ENCODE assay signal across 26 mouse cellular contexts in genomic region chr2:92984321-92985108, GRCm38 (mm10).
DNase-seq lines count a peak whose midpoint lies in the region; ATAC-seq and TF ChIP-seq lines count a peak whose summit lies in the region.
"Had no signal": no experiment of that assay in that cellular context is flagged by ENCODE, and none has a peak within 500 bp of the region (broad histone marks: within the 10 kb centered on the region; RNA-seq: fewer than 3 reads in every experiment).

No protein-coding gene starts in this region.

- peak overlapping the region; percentile 81; the same call in 1 of the 2 replicates for H3K27ac ChIP-seq in heart, embryonic 11.5 days (ENCODE audit: low read depth, low read length)
- H3K27ac ChIP-seq in kidney, postnatal 0 days, result peak overlapping the region; percentile 6; the same call in 1 of the 2 replicates
- peak overlapping the region; percentile 74 for H3K27ac ChIP-seq in liver, embryonic 13.5 days
- H3K27ac ChIP-seq: forebrain, embryonic 13.5 days; layer of hippocampus, adult 2 months; limb, embryonic 15.5 days; midbrain, embryonic 12.5 days; neural tube, embryonic 13.5 days had no signal

- no peak for DNase-seq in heart, postnatal 10 days
- DNase-seq in kidney, postnatal 0 days (ENCODE audit: low spot score), result peak; percentile 27
- no peak for DNase-seq in kidney, postnatal 4 days
- DNase-seq in liver, embryonic 13.5 days, result no peak
- no peak for DNase-seq in adrenal gland, postnatal 14 days
- DNase-seq: adrenal gland, adult 8-10 months; cerebellum, adult 11 months; cerebellum, adult 9-10 months; cerebellum, postnatal 36 days; gastrocnemius, postnatal 14 days; kidney, adult 18-20 months; kidney, postnatal 25 days; layer of hippocampus, postnatal 36 days; left cerebral cortex, postnatal 4 days; lung, adult 2 months; thymus, adult 2 months; thymus, postnatal 36 days had no signal

- peaks cover 14% of the 10 kb centered on the region; the same call in 1 of the 2 replicates for H3K36me3 ChIP-seq in heart, embryonic 11.5 days (ENCODE audit: control insufficient read depth, insufficient read depth, low read length)
- peaks cover 9% of the 10 kb centered on the region; the same call in 1 of the 2 replicates for H3K36me3 ChIP-seq in kidney, postnatal 0 days (ENCODE audit: insufficient read depth, low read length)
- no peaks in the 10 kb centered on the region for H3K36me3 ChIP-seq in C2C12 (ENCODE audit: control insufficient read depth, insufficient read depth)
- H3K36me3 ChIP-seq in liver, embryonic 13.5 days, result peaks cover 28% of the 10 kb centered on the region

- H3ac ChIP-seq in C2C12 (ENCODE audit: control insufficient read depth, insufficient read length, low read depth), result no peak overlapping the region

- WGBS in heart, embryonic 11.5 days (ENCODE audit: insufficient replicate concordance), result 76% methylated on average over 7 of the region's 7 CpGs
- WGBS in kidney, postnatal 0 days, result 84% methylated on average over 7 of the region's 7 CpGs
- WGBS in liver, embryonic 13.5 days (ENCODE audit: insufficient replicate concordance), result 79% methylated on average over 7 of the region's 7 CpGs

- no peak overlapping the region for H3K4me3 ChIP-seq in heart, embryonic 11.5 days (ENCODE audit: low read depth, low read length)
- H3K4me3 ChIP-seq in kidney, postnatal 0 days (replicated peaks; ENCODE audit: low read depth, low read length), result no peak overlapping the region
- H3K4me3 ChIP-seq in C2C12 (ENCODE audit: insufficient read depth, poor library complexity, severe bottlenecking), result no peak overlapping the region
- no peak overlapping the region for H3K4me3 ChIP-seq in liver, embryonic 13.5 days (replicated peaks)
- H3K4me3 ChIP-seq: forebrain, embryonic 13.5 days; layer of hippocampus, adult 2 months; limb, embryonic 15.5 days; midbrain, embryonic 12.5 days; neural tube, embryonic 13.5 days had no signal

- H3K4me1 ChIP-seq in heart, embryonic 11.5 days (ENCODE audit: control insufficient read depth, insufficient read depth, low read length), result peaks cover 33% of the 10 kb centered on the region
- H3K4me1 ChIP-seq in kidney, postnatal 0 days (replicated peaks; ENCODE audit: insufficient read depth, low read length), result peaks cover 19% of the 10 kb centered on the region
- peaks cover 93% of the 10 kb centered on the region for H3K4me1 ChIP-seq in liver, embryonic 13.5 days (replicated peaks)

- ATAC-seq in heart, embryonic 11.5 days (replicated peaks; ENCODE audit: insufficient number of reproducible peaks, low FRiP score, low TSS enrichment), result no peak
- ATAC-seq in kidney, postnatal 0 days (replicated peaks; ENCODE audit: low FRiP score, low read depth), result no peak
- ATAC-seq in liver, embryonic 13.5 days (ENCODE audit: low read depth), result no peak
- no peak for ATAC-seq in granulocyte monocyte progenitor cell, adult 5-6 weeks (replicated peaks; ENCODE audit: poor library complexity, severe bottlenecking)
- ATAC-seq: forebrain, embryonic 13.5 days; hindbrain, embryonic 16.5 days had no signal

- TF ChIP-seq CTCF in kidney, postnatal 0 days (IDR thresholded peaks at IDR 0.05; ENCODE audit: low read depth), result no peak
- TF ChIP-seq CTCF in C2C12 (IDR thresholded peaks at IDR 0.05; ENCODE audit: control insufficient read depth, insufficient read depth, insufficient read length), result no peak

- H3K4me2 ChIP-seq in heart, embryonic 11.5 days, result no peak overlapping the region
- H3K4me2 ChIP-seq in kidney, postnatal 0 days (ENCODE audit: low read length), result no peak overlapping the region
- no peak overlapping the region for H3K4me2 ChIP-seq in liver, embryonic 13.5 days
- H3K4me2 ChIP-seq: forebrain, embryonic 13.5 days; limb, embryonic 15.5 days; midbrain, embryonic 12.5 days; neural tube, embryonic 13.5 days had no signal

- H3K9me3 ChIP-seq in heart, embryonic 11.5 days (replicated peaks; ENCODE audit: control insufficient read depth, low read length), result no peaks in the 10 kb centered on the region
- H3K9me3 ChIP-seq in kidney, postnatal 0 days (replicated peaks; ENCODE audit: low read length), result no peaks in the 10 kb centered on the region
- H3K9me3 ChIP-seq in liver, embryonic 13.5 days (replicated peaks), result no peaks in the 10 kb centered on the region
- H3K9me3 ChIP-seq: forebrain, embryonic 13.5 days; limb, embryonic 15.5 days; midbrain, embryonic 12.5 days; neural tube, embryonic 13.5 days had no signal

- intact Hi-C loops in heart, postnatal 10 days (cut with DNase I), result loop anchor here (5.0 kb wide), 1 partner anchor 63 kb away; the partner anchor contains the start of gene Prdm11

- H3K27me3 ChIP-seq in heart, embryonic 11.5 days (ENCODE audit: control insufficient read depth, insufficient read depth, low read length), result no peaks in the 10 kb centered on the region
- no peaks in the 10 kb centered on the region for H3K27me3 ChIP-seq in kidney, postnatal 0 days (ENCODE audit: insufficient read depth, low read length)
- H3K27me3 ChIP-seq in C2C12 (ENCODE audit: control insufficient read depth, insufficient read depth, insufficient read length), result no peaks in the 10 kb centered on the region
- no peaks in the 10 kb centered on the region for H3K27me3 ChIP-seq in liver, embryonic 13.5 days
- H3K27me3 ChIP-seq: forebrain, embryonic 13.5 days; limb, embryonic 15.5 days; midbrain, embryonic 12.5 days; neural tube, embryonic 13.5 days had no signal

- 0 out of 2 replicates have a peak overlapping the region, but pooled peaks have one; percentile 16 for H3K9ac ChIP-seq in heart, embryonic 11.5 days (ENCODE audit: low read depth, low read length)
- H3K9ac ChIP-seq in kidney, postnatal 0 days (ENCODE audit: low read depth, low read length), result no peak overlapping the region
- H3K9ac ChIP-seq in liver, embryonic 13.5 days, result no peak overlapping the region
- H3K9ac ChIP-seq: forebrain, embryonic 13.5 days; limb, embryonic 15.5 days; midbrain, embryonic 12.5 days; neural tube, embryonic 13.5 days had no signal

- no peaks in the 10 kb centered on the region for H3K79me2 ChIP-seq in C2C12 (ENCODE audit: control insufficient read depth, insufficient read depth)

- no peaks in the 10 kb centered on the region for H3K79me3 ChIP-seq in C2C12 (ENCODE audit: low read depth)

TF ChIP-seq in C2C12, 6 proteins besides CTCF, POLR2A, EP300 and RAD21:
- peak; percentile 66 for TF ChIP-seq MYOD1 (IDR thresholded peaks at IDR 0.05; ENCODE audit: control insufficient read depth, insufficient read length, low read depth)
- no peak for TF ChIP-seq CEBPB (IDR thresholded peaks at IDR 0.05; ENCODE audit: low read depth)

Comparison
In these comparisons a context has a peak if more than half of its experiments do, and no peak if none do; other contexts are left out.
1. H3K27ac ChIP-seq: peak in every context shown above with its lines; median percentile 81 in heart, embryonic 11.5 days; 74 in liver, embryonic 13.5 days; 6 in kidney, postnatal 0 days.